Mouse (Mus musculus): ENCODE results near the gene Nubp1.

Gene Nubp1

DNA sequence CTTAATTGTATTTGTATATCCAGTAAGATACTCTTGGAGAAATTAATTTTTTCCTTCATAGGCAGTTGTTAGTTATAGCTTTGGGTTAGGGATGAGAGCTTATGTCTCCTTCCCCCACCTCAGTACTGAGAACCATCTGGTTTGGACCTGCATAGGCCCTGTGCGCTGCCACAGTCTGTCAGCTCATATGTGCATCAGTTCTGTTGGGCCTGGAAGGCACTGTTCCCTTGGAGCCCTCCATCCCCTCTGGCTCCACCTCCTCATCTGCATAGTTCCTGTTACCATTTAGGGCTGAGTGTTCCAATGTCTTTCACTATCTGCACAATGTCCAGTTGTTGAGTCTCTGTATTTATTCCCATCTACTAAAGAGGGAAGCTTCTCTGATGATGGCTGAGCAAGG lies 56.5 kb downstream of the Nubp1 start:
- DNase-seq (ENCODE audit: low spot score), result no peak

DNA sequence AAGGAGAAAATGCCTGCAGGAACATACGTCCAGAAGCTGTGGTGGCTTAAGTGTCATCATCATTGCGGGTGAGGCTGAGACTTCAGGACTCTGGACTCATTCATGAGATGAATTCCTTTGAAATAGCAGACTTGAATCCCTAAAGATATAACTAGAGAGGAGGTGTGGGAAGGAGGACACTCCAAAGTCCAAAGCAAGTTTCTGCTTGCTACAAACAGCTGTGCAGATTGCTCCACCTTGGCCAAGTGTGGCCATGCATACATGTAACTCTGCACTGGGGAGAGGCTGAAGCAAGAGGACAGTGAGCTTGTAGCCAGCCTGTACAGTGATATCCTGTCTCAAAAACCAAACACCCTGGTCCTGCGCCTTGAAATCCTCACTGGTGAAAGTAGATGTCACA lies 60.2 kb downstream of the Nubp1 start:
- no peak for DNase-seq (ENCODE audit: low spot score)
